Mouse (Mus musculus) bone marrow, adult 2 months (tissue): ENCODE results near the gene Nlgn1.

Experiments
- CTCF ChIP-seq: fragments of 200-500 bp; IDR thresholded peaks from 2 replicates; pipeline ENCODE4 v1.5.1; 2011; ENCODE audit warnings: low read length, control low read depth; ENCODE audit not compliant: control insufficient read depth, insufficient read depth
- POLR2A ChIP-seq: fragments of 200-500 bp; IDR thresholded peaks from 2 replicates; pipeline ENCODE4 v1.6.1; 2011; ENCODE audit warnings: low read depth, mild to moderate bottlenecking, control low read depth, low read length, borderline replicate concordance; ENCODE audit not compliant: control insufficient read depth

DNA sequence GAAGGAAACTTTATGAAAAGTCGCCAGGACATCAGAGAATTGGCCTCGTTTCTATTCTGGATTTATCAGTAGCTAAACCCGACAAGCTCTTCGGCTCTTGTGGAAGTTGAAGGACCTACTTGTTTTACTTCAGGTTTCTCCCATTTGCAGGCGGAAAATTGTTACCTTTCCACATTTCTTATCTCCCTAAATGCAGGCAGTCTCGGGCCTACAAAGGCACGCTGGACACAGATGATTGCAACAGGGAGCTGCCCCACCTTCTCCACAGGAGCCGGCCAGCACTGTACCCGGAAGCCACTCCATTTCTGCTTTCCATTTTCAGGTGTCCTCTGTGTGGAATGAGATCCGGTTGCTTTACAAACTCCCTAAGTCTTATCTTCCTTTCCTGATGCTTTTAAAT lies 656.4 kb downstream of the Nlgn1 start:
- TF ChIP-seq POLR2A: no peak
- TF ChIP-seq CTCF: no peak
